Mouse (Mus musculus) neural tube, embryonic 11.5 days (tissue): Measurements from ENCODE around the gene Tekt5. TPM values are rescaled to one million over a fixed set of nuclear protein-coding genes. Genes with fewer than 3 reads are reported as not detected.

Experiments used
- ATAC-seq: fragments of 200-750 bp; cut with Nextera tagmentation; 2 replicates; pipeline ENCODE4 v1.8.0; 2017; ENCODE audit warnings: moderate number of reproducible peaks, mild to moderate bottlenecking, moderate TSS enrichment, moderate library complexity; ENCODE audit not compliant: insufficient read depth, low FRiP score, low TSS enrichment
- DNase-seq: peaks from one replicate; pipeline ENCODE4 v3.0.0-alpha.2; 2015; ENCODE audit warnings: low spot score
- H3K27ac ChIP-seq: fragments of 300-500 bp; sonication (generic); 2 replicates; pipeline ENCODE4 v1.5.1; 2014; ENCODE audit warnings: low read depth, mild to moderate bottlenecking, low read length
- H3K27me3 ChIP-seq: fragments of 300-500 bp; sonication (generic); 2 replicates; pipeline ENCODE4 v1.6.1; 2014; ENCODE audit warnings: mild to moderate bottlenecking, low read length, mixed read lengths; ENCODE audit not compliant: control insufficient read depth, insufficient read depth
- H3K36me3 ChIP-seq: fragments of 300-500 bp; sonication (generic); 2 replicates; pipeline ENCODE4 v1.6.1; 2014; ENCODE audit warnings: mild to moderate bottlenecking, low read length, moderate library complexity, mixed read lengths; ENCODE audit not compliant: control insufficient read depth, insufficient read depth
- H3K4me1 ChIP-seq: fragments of 300-500 bp; sonication (generic); 2 replicates; pipeline ENCODE4 v1.6.1; 2014; ENCODE audit warnings: low read length, mixed read lengths; ENCODE audit not compliant: control insufficient read depth, insufficient read depth
- H3K4me2 ChIP-seq: fragments of 300-500 bp; sonication (generic); 2 replicates; pipeline ENCODE4 v1.6.1; 2014; ENCODE audit warnings: low read depth, mild to moderate bottlenecking, moderate library complexity
- H3K4me3 ChIP-seq: fragments of 300-500 bp; sonication (generic); 2 replicates; pipeline ENCODE4 v1.5.1; 2014; ENCODE audit warnings: low read depth, low read length
- H3K9ac ChIP-seq: fragments of 300-500 bp; sonication (generic); 2 replicates; pipeline ENCODE4 v1.6.1; 2014; ENCODE audit warnings: mild to moderate bottlenecking, low read length
- H3K9me3 ChIP-seq: fragments of 300-500 bp; sonication (generic); 2 replicates; pipeline ENCODE4 v1.6.1; 2016; ENCODE audit warnings: low read length; ENCODE audit not compliant: control insufficient read depth
- WGBS: fragments of 180-500 bp; shearing (Covaris S2); extraction: QIAGEN DNeasy Blood & Tissue Kit; methylation state at CpG from one replicate; pipeline ENCODE4 v1.1.7; 2014; 5-methylcytosine and 5-hydroxymethylcytosine counted together
- polyA plus RNA-seq: library from polyadenylated mRNA; unstranded; fragments of >200 nt; fragmentation: Nextera tagmentation; extraction: Ambion mirVana; gene quantifications from 2 replicates; pipeline ENCODE4 v1.2.1, GENCODE M21; 2014

The Tekt5 gene
- polyA plus RNA-seq, 1 experiment from 2014 or later, result 0.17 TPM

GRCm38 (mm10) chr16:10351050-10351636 is 44.1 kb downstream of the Tekt5 start:
- DNase-seq (no peak), ATAC-seq (no peak)
- no peaks in the 10 kb centered on the region for H3K4me1 ChIP-seq
- H3K9ac ChIP-seq, result no peak overlapping the region
- no peaks in the 10 kb centered on the region for H3K9me3 ChIP-seq
- no peaks in the 10 kb centered on the region for H3K27me3 ChIP-seq
- no peaks in the 10 kb centered on the region for H3K36me3 ChIP-seq
- no peak overlapping the region for H3K4me2 ChIP-seq
- H3K27ac ChIP-seq, result no peak overlapping the region
- WGBS, result 67% methylated on average over 9 of the region's 9 CpGs
- H3K4me3 ChIP-seq, result no peak overlapping the region

DNA sequence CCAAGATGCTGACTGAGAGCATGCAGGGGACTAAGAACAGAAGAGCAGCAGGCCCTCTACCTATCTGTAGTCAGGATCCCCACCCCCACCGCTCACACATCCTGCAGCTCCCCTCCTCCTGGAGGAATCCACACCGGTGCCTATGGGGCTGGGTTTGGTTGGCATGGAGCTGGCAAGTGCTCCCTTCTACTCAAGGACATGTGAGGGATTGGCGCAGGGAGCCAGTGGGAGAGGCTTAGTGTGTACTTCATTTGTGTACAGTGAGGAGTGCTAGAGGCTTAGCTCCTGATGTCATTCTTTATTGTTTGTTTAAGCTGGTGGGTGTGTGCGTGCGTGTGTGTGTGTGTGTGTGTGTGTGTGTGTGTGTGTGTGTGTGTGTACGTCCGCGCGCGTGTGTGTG is 45.4 kb downstream of the Tekt5 start:
- ATAC-seq, result no peak
- H3K4me2 ChIP-seq, result no peak overlapping the region
- 90% methylated on average over 8 of the region's 10 CpGs for WGBS
- no peak for DNase-seq
- no peak overlapping the region for H3K4me3 ChIP-seq
- H3K9ac ChIP-seq, result no peak overlapping the region
- H3K4me1 ChIP-seq, result no peaks in the 10 kb centered on the region
- no peaks in the 10 kb centered on the region for H3K9me3 ChIP-seq
- H3K27me3 ChIP-seq, result no peaks in the 10 kb centered on the region
- no peaks in the 10 kb centered on the region for H3K36me3 ChIP-seq
- H3K27ac ChIP-seq, result no peak overlapping the region

DNA sequence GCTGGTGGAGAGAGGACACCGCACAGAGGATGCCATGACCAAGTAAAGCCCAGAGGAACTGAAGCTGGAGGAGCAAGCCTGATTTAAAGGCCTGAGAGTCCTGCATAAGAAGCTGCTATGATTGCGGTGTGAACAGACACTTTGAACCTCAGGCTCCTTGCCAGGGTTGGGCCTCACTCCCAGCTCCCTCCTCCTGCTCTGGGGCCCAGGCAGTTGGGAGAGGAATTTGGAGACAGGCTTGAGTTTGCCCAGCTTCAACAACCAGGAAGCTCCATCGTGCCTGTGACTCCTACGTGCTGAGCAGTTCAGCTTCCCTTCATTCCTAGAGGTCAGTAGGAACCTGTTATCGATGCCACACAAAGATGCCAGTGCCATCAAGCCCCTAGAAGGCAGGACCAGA is 45.9 kb downstream of the Tekt5 start:
- Histone ChIP-seq H3K36me3 (no peaks in the 10 kb centered on the region), H3K9ac (no peak overlapping the region), H3K27ac (no peak overlapping the region), H3K4me2 (no peak overlapping the region), H3K4me1 (no peaks in the 10 kb centered on the region), H3K4me3 (no peak overlapping the region), H3K27me3 (no peaks in the 10 kb centered on the region), H3K9me3 (no peaks in the 10 kb centered on the region)
- ATAC-seq (no peak), DNase-seq (no peak)
- 73% methylated on average over 5 of the region's 5 CpGs for WGBS

DNA sequence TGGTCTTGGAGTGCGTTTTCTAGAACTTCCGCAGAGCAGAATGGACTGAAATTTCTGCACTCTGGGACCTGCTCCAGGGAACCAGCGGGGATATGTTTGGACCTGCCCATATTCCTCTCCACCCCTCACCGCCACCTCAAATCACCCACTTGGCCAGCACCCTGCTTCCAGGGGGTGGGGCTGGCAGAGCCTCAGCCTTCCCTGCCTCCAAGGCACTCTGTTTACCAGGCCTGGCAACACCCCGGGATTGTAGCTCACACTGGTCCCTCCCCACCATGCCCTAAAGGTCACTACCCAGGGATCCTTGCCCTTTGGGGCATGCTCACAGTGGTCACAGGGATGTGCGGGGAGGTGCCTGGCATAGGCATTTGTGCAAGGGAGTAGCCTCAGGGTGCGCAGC is 47.7 kb downstream of the Tekt5 start:
- Histone ChIP-seq H3K9me3 (no peaks in the 10 kb centered on the region), H3K4me1 (no peaks in the 10 kb centered on the region), H3K27ac (no peak overlapping the region), H3K27me3 (no peaks in the 10 kb centered on the region), H3K9ac (no peak overlapping the region), H3K4me3 (no peak overlapping the region), H3K36me3 (no peaks in the 10 kb centered on the region), H3K4me2 (no peak overlapping the region)
- DNase-seq (no peak), ATAC-seq (no peak)
- 88% methylated on average over 7 of the region's 7 CpGs for WGBS

DNA sequence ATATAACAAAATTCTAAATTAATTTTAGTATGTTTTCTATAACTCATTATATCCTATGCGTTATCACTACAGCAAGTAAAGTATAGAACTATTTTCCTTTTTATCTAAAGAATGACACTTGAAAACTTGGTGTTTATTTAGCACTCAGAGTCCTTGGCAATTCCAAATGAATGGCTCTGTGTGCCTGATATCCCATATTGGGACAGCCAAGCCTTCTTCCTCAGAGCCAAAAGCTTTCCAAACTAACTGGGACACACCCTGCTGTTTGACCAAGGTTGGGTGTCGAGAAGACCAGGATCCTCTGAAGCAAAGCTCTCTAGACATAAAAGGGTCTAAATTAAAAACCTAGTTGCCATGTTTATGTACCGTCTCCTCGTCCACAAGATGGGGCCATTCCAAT is 54.2 kb downstream of the Tekt5 start:
- Histone ChIP-seq H3K9me3 (no peaks in the 10 kb centered on the region), H3K27ac (no peak overlapping the region), H3K9ac (no peak overlapping the region), H3K4me3 (no peak overlapping the region), H3K4me2 (no peak overlapping the region), H3K27me3 (no peaks in the 10 kb centered on the region), H3K36me3 (no peaks in the 10 kb centered on the region), H3K4me1 (no peaks in the 10 kb centered on the region)
- 76% methylated on average over 4 of the region's 4 CpGs for WGBS
- ATAC-seq (no peak), DNase-seq (no peak)

- Histone ChIP-seq H3K4me1 (no peaks in the 10 kb centered on the region), H3K9me3 (no peaks in the 10 kb centered on the region), H3K9ac (no peak overlapping the region), H3K36me3 (no peaks in the 10 kb centered on the region), H3K27me3 (no peaks in the 10 kb centered on the region), H3K4me3 (no peak overlapping the region), H3K27ac (no peak overlapping the region), H3K4me2 (no peak overlapping the region)
- ATAC-seq, result no peak
- 94% methylated on average over 10 of the region's 10 CpGs for WGBS
- DNase-seq, result no peak
These were observed 55.4 kb downstream of the Tekt5 start for GRCm38 (mm10) chr16:10339930-10340329.

- H3K27me3 ChIP-seq, result no peaks in the 10 kb centered on the region
- H3K4me2 ChIP-seq, result no peak overlapping the region
- no peak for DNase-seq
- no peaks in the 10 kb centered on the region for H3K36me3 ChIP-seq
- WGBS, result 86% methylated on average over 5 of the region's 5 CpGs
- H3K4me3 ChIP-seq, result no peak overlapping the region
- no peaks in the 10 kb centered on the region for H3K9me3 ChIP-seq
- no peak overlapping the region for H3K27ac ChIP-seq
- no peak overlapping the region for H3K9ac ChIP-seq
- no peaks in the 10 kb centered on the region for H3K4me1 ChIP-seq
- ATAC-seq, result no peak
These were observed 56.7 kb downstream of the Tekt5 start for GRCm38 (mm10) chr16:10338601-10339000.

DNA sequence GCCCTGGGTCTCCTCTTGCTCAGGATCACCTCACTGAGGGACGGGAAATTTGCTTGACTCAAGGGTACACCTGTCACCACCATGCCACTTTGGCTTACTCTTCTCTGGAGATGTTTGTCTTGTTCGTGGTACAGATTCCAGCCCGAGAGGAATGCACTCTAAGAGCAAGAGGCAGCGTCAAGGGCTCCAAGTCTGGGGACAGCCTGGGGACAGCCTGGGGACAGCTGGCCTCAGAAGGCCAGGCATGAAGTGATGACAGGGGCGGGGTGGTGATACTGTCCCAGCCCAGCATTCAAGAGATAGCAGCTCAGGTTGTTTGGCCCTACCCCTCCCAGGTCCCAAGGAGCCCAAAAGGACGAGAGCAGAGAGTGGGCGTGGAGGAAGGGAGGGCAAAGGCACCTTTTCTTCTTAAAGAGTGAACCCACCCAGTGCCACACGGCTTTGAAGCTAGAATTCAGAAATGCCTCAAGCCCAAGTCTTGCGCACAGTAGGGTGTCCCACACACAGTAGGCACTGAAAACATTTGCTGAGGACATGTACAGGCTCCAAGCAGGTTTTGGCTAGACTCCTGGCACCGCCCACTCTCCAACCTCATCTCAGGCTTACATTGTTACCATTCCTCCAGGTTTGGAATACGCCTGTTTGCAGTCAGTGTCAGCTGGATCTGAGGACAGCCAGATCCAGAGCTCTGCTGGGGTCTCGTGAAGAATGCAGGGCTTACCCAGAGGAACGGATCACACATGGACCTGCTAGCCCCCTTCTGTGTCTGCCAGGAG is 57.7 kb downstream of the Tekt5 start:
- WGBS, result 80% methylated on average over 13 of the region's 13 CpGs
- no peak overlapping the region for H3K27ac ChIP-seq
- no peaks in the 10 kb centered on the region for H3K4me1 ChIP-seq
- no peak overlapping the region for H3K4me2 ChIP-seq
- H3K9me3 ChIP-seq, result no peaks in the 10 kb centered on the region
- H3K4me3 ChIP-seq, result no peak overlapping the region
- no peak for ATAC-seq
- no peak for DNase-seq
- H3K36me3 ChIP-seq, result no peaks in the 10 kb centered on the region
- H3K27me3 ChIP-seq, result no peaks in the 10 kb centered on the region
- H3K9ac ChIP-seq, result no peak overlapping the region
